Mouse (Mus musculus) cerebellum, adult 11-12 months (tissue): ENCODE data around the gene Naa40.

Experiments used
- DNase-seq: peaks from one replicate; pipeline ENCODE4 v3.0.0; 2022

Naa40 gene

GRCm38 (mm10) chr19:7265478-7266191, 24.7 kb upstream of the Naa40 start:
- peak; percentile 70 for DNase-seq

GRCm38 (mm10) chr19:7264766-7265331, 23.9 kb upstream of the Naa40 start:
- peak; percentile 63 for DNase-seq

- DNase-seq = peak; percentile 72
Observed at GRCm38 (mm10) chr19:7264088-7264765, 23.2 kb upstream of the Naa40 start.

GRCm38 (mm10) chr19:7262592-7262991, 21.6 kb upstream of the Naa40 start:
- DNase-seq = no peak

- DNase-seq = no peak
Observed at GRCm38 (mm10) chr19:7261964-7262363, 21.0 kb upstream of the Naa40 start.

- no peak for DNase-seq
Observed at GRCm38 (mm10) chr19:7261476-7261875, 20.5 kb upstream of the Naa40 start.

- DNase-seq = peak; percentile 39
Observed at GRCm38 (mm10) chr19:7257881-7258280, 16.9 kb upstream of the Naa40 start.

- no peak for DNase-seq
Observed at GRCm38 (mm10) chr19:7246021-7246420, 5.0 kb upstream of the Naa40 start.

GRCm38 (mm10) chr19:7240291-7240690, 692 bp downstream of the Naa40 start:
- DNase-seq = peak; percentile 70

- no peak for DNase-seq
Observed at GRCm38 (mm10) chr19:7239574-7239973, 1.4 kb downstream of the Naa40 start.

GRCm38 (mm10) chr19:7236742-7237141, 4.2 kb downstream of the Naa40 start:
- no peak for DNase-seq

- no peak for DNase-seq
Observed at GRCm38 (mm10) chr19:7236011-7236410, 5.0 kb downstream of the Naa40 start.

- no peak for DNase-seq
Observed at GRCm38 (mm10) chr19:7235461-7235860, 5.5 kb downstream of the Naa40 start.

- peak; percentile 79 for DNase-seq
Observed at GRCm38 (mm10) chr19:7234537-7235221, 6.3 kb downstream of the Naa40 start.

- no peak for DNase-seq
Observed at GRCm38 (mm10) chr19:7226511-7226914, 14.5 kb downstream of the Naa40 start.

GRCm38 (mm10) chr19:7225096-7225690, 15.8 kb downstream of the Naa40 start:
- DNase-seq = no peak

- DNase-seq = no peak
Observed at GRCm38 (mm10) chr19:7224253-7224652, 16.7 kb downstream of the Naa40 start.

- no peak for DNase-seq
Observed at GRCm38 (mm10) chr19:7223488-7223887, 17.5 kb downstream of the Naa40 start.

- DNase-seq = no peak
Observed at GRCm38 (mm10) chr19:7222196-7222595, 18.8 kb downstream of the Naa40 start.

GRCm38 (mm10) chr19:7218753-7219152, 22.2 kb downstream of the Naa40 start:
- DNase-seq = no peak

- DNase-seq = no peak
Observed at GRCm38 (mm10) chr19:7217926-7218267, 23.1 kb downstream of the Naa40 start.

GRCm38 (mm10) chr19:7217162-7217925, 23.6 kb downstream of the Naa40 start, which contains the start of gene Cox8a:
TSS of gene Cox8a (minus strand) at chr19:7217616.
- DNase-seq = peak; percentile 99
